Mouse (Mus musculus): Measurements from ENCODE around the gene Rnf216.

DNA sequence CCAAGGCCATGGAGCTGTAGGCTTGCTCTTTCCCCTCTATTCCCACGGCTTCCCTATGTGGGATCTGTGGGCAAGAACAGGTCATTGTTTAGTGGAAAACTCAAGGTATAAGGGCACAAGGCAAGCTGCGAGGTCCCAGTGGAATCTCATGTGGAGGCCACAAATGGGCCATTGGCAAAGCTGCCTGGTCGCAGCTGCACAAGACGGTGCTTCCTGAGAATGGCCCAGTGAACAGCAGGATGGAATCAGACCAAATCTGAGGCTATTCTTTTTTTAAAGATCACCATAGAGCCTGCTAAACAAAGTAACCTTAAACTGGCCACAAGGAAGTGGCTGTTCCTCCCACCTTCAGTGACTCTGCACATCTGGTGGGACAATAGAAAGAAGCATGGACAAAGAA lies 77.5 kb downstream of the Rnf216 start:
- TF ChIP-seq EP300 (IDR thresholded peaks at IDR 0.05; ENCODE audit: low read depth) = no peak
- no peak for TF ChIP-seq CTCF (IDR thresholded peaks at IDR 0.05; ENCODE audit: low read depth)
